Mouse (Mus musculus): ENCODE data around the gene Nuak1.
"Not testable (repeated sequence)": the region's sequence is repeated elsewhere in the genome, so short reads cannot be mapped to it uniquely, and the experiment has no call there.

Nuak1 gene

DNA sequence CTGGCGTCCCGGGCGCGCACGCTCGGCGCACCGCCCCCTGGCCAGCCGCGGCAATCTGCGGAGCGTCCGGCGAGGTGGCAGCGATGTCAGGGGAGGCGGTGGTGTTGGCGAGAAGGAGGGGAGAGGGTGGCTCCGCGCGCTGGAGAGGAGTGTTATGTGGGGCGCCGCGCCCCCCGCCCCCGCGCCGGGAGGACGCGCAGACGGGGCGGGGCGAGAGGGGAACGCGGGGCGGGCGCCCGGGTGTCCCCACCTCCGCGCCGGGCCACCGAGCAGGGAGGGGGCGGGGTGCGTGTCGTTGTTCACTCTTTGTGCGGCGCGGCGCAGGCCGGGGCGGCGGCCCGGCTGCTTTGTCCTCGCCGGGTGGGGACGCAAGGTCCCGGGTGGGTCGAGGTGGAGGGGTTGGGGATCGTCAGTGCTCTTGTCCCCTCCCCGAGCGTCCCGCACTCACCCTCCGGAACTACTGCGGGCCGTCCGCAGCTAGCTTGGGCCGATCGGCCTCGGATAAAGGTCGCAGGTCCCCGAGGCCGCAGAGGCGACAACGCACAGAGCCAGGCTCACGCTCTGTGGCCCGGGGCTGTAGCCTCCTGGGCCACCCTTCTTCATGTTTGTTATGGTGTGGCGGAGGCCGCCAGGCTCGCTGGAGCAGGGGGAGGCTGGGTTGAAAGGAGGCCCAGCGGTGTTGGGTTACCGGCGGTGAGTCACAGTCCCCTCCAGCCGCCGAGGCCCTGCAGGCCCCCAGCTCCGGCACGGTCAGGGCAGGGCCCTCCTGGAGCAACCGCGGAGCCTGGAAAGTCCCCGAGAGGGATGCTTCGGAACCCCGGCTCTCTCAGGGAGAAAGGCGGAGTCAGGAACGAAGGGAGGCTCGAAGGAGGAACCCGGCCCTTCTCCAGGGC lies at the start of gene Nuak1:
Gene Nuak1, minus strand, starts transcription at position 57 of the 893 bp plus-strand sequence.
- DNase-seq (ENCODE audit: extremely low spot score, low read depth, low spot score): no peak

DNA sequence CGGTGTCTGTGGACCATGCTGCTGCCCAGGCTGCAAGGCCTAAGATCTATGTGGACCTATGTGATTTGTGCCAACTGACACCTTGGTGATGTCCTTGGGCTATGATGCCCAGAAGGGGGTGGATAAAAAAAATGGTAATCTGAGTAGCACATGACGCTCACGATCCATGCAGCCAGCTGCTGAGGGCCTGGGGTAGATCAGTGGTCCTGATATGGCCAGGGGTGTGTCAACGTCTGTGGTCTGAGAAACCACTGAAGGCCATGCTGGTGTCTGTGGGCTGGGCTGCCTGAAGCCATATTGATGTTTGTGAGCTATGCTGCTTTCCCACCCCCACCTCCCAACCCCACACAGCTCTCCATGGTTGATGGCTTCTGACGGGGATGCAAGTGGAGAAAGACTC lies 49.7 kb upstream of the Nuak1 start:
- no peak for DNase-seq (ENCODE audit: extremely low spot score, low read depth, low spot score)

DNA sequence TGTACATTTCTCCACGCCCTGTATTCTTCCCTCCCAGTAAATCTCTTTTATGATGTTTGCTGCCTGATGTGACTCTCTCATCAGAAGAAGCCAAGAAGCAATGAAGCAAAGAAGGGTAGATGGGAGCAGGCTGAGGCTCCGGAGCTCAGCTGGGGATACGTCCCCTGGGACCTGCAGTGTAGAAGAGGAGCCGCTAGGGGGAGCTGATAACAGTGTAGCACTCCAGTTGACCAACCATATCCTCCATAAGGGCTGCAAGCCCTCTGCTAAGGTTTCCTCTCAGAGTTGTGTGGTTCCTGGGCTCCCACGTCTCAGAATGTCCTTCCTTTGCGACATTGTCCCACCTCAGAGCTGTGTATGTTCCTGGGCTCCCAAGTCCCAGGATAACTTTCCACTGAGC lies 47.9 kb upstream of the Nuak1 start:
- no peak for DNase-seq (ENCODE audit: extremely low spot score, low read depth, low spot score)

DNA sequence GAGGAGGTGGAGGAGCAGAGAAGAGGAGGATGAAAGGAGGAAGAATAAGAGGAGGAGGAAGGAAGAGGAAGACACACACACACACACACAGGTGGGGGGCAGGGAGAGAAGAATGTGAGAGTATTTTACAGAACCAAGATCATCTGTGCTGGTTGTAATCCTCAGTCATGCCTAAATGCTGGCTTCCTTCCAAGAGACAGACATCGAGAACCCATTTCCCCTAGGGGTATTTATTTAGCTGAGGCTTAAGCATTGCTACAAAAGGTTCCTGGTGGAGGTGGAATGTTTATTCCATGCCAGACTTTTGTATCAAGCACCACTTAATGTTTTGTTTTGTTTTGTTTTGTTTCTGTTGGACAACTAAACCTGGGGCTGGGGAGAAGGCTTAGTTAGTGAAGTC lies 44.3 kb upstream of the Nuak1 start:
- no peak for DNase-seq (ENCODE audit: extremely low spot score, low read depth, low spot score)

DNA sequence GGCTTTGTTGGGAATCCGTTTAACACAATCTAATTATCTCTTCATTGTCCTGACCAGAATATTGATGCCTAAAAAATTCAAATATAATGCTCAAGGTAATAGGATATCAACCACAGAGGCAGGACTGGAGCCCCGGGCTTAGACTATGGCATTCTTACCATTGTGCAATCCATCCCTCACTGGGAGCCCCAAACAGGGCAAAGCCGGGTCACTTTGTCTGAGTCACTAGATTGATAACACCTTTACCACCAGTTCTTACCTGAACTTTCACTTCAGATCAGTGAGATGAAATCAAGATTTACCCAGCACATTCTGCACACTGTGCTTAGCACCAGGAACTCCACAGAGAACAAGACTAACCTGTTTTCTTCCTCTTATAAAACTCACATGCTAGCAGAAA lies 43.2 kb upstream of the Nuak1 start:
- no peak for DNase-seq (ENCODE audit: extremely low spot score, low read depth, low spot score)

DNA sequence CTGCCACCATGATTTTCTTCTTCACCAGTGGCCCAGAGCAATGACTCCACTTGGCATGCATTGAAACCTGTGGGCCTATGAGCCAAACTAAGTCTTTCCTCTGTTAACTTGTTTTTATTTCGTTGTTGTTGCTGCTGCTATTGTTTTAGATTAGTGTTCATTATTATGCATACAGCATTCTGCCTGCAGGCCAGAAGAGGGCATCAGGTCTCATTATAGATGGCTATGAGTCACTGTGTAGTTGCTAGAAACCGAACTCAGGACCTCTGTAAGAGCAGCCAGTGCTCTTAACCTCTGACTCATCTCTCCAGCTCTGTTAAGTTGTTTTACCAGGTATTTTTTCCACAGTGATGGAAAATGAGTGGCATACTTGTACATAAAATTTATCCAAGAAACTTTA lies 42.7 kb upstream of the Nuak1 start:
- DNase-seq (ENCODE audit: extremely low spot score, low read depth, low spot score): no peak

DNA sequence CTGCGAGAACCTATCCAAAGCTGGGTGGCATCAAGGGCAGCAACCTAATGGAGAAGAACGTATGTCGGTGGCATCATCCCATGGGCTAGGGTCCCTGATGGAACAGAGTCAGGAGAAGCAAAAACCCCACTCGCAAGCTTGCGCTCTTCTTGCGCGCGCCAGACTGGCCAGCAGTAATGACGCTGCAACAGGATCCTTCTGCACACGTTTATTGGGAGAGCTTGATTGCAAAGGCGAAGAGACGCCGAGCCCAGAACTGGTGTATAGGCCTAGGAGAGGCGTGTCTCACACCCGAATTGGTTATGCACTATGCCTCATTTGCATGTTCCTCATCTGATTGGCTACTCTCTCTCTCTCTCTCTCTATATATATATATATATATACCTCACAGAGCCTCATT lies 42.0 kb upstream of the Nuak1 start:
- not testable (repeated sequence) for DNase-seq (ENCODE audit: extremely low spot score, low read depth, low spot score)

DNA sequence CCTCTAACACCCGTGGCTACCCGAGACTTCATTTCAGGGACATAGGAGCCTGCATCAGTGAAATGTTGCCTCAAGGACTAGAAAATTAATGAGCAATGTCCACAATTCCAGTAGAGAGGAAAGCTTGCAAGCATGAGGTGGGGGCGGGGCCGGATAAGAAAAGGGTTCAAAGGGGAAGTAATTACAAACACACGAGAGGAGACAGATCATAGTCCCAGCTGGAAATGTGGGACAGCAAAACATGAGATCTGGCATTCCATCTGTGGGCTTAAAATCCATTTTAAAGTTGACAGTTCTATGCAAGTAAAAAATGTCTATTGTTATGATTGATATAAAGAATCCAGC lies 40.9 kb upstream of the Nuak1 start:
- no peak for DNase-seq (ENCODE audit: extremely low spot score, low read depth, low spot score)

DNA sequence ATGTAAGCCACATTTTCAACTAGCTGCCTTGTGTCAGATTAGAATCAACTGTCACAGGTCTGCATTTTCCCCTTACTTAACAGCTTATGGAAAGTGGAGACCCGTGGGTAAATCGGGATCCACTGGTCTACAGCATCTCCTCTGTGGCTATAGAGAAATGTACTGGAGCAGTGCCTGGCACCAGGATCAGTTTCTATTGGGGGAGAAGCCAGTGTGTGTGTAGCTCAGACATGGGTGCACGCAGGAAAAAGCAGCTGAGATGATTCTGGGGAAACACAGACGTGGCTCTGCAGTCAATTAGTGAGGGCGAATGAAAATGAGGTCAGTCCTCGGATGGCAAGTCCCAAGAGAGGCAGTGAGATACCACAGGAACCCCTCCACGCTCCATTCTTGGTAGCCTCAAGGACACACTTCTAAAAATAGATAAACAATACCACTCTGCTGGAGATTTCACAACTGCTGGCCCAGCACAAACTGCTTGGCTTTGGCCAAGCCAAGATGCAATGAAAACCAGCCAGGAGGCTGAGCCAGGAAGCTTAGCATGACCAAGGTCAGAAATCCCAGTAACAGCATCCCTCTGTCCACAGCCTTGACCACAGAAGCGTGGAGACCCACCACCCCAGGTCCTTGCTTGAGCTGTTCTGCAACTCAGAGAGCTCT lies 40.4 kb upstream of the Nuak1 start:
- DNase-seq (ENCODE audit: extremely low spot score, low read depth, low spot score): no peak

DNA sequence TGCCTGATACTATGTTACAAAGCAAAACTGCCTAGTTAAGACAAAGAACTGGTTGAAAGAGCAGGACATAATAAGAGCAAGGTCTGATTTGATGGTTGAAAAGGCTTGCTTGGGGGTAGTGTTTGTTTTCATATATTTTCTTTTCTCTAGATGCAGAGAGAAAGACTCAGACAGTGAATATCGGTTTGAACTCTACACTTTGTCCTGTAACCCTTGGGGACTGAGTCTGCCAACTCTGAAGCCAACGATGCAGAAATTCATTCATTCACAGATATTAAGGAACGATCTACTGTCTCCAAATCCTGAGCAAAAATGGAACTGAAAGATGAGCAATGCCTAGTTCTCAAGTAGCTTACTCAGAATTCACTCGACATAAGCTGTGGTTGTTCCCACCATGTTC lies 39.7 kb upstream of the Nuak1 start:
- no peak for DNase-seq (ENCODE audit: extremely low spot score, low read depth, low spot score)

DNA sequence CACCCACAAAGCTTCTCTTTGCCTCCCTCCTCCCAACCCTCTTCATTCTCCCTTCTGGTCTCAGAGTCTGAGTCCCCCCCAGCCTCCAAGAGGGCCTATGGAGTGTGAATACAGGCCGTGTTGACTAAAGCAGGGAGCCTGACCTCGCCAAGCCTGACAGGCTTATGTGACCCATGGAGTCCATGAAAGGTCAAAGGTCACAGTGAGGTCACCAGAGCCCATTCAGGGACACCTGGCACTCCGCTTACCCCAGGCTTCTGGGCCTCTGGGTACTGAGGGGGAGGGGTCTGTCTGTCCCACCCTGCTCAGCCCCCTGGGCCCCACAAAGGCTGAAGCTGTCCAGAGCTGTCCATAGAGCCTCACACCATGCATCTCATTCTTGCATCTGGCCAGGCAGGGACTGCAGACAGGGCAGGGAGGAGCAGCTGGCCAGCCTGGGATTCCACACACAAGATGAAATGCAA lies 37.2 kb upstream of the Nuak1 start:
- DNase-seq (ENCODE audit: extremely low spot score, low read depth, low spot score): no peak

DNA sequence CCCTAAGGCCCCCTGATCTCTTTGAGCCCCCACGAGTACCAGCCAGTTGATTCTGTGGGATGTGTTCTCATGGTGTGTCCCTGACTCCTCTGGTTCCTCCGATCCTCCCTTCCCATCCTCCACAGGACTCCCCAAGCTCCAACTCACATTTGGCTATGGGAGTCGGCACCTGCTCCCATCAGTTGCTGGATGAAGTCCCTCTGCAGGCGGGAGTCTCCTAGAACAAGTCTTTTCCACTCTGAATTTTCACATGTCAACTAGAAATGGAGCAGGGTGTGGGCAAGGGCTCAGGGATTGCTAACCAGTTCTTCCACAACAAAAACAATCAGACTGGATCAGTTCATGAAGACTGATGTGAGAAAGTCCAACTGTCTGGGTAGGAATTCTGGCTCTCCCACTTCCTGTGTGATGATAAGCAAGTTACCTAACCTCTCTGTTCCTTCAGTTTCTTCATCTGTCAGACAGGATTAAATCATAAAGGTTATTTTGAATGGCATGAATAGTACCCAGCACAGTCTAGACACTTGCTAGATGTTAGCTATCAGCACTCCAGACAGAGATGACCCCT lies 36.7 kb upstream of the Nuak1 start:
- no peak for DNase-seq (ENCODE audit: extremely low spot score, low read depth, low spot score)

DNA sequence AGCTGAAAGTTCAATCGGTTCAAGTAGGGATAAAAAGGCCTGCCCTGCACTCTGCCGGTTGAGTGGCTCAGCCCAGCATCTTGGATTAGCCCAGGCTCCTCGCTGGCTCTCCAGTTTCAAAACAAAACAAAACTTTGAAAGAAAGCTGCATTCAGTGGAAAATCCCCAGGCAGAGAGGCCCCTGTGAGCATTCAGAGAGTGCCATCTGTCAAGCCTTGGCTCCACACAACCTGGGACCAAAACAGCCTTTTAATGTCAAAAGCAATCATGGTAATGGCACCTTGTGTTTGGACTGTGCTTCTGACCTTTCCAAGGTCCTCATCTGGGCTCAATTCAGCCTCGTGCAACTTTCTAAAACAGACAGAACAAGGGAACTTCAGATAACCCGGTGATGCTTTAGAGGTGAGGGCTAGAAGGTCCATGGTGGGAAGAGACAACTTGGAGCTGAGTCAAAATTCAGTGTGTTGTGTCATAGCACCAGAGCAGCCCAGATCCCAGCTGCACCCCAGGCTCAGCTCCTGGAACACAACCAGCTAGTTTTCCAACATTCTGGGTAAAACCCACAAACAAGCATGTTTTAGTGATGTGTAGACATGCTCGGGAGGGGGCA lies 27.3 kb upstream of the Nuak1 start:
- no peak for DNase-seq (ENCODE audit: extremely low spot score, low read depth, low spot score)

DNA sequence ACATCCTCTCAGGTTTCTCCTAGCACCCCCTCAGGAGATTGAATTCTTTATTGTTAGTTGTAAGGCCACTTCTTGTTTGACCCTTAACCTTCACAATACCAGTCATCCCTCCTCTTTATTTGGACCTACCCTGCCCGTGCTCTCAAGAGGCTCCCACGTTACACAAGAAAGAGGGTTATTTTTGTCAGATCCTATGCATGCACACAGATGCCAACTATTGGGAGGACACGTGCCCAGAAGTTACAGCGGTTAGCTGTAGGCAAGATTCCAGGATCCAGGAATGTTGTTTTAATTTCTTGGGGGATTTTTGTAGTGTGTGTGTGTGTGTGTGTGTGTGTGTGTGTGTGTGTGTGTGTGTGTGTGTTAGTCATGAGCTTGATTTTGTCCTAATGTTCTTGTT lies 25.1 kb upstream of the Nuak1 start:
- no peak for DNase-seq (ENCODE audit: extremely low spot score, low read depth, low spot score)

DNA sequence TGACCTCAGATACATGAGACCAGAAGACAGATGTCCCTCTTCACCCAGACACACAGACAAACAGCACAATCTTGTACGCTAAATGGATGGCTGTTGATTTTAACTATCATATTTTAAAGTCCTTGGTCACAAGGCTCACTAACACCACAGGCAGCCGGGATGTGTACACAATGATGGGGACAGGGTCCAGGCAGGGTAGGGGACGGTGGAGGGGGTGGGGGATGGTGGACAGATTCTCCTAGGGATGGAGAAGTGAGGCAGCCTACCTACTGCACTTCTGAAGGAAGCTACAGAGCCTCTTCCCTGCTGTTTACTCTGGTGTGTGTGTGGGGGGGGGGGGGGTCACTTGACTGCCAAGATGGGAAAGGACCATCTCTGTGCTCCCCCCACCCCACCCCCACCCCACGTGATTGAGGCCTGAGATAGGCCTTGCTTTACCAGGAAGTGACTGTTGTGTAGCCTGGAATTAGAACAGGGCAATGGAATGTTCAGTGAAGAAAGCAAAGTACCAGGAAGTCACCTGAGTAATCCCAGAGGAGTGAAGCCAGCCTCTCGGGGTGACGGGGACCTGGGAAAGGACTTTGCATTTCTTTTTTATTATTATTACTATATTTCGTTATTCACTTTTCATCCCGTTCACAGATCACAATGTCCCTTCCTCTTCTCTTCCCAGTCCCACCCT lies 20.2 kb upstream of the Nuak1 start:
- no peak for DNase-seq (ENCODE audit: extremely low spot score, low read depth, low spot score)

DNA sequence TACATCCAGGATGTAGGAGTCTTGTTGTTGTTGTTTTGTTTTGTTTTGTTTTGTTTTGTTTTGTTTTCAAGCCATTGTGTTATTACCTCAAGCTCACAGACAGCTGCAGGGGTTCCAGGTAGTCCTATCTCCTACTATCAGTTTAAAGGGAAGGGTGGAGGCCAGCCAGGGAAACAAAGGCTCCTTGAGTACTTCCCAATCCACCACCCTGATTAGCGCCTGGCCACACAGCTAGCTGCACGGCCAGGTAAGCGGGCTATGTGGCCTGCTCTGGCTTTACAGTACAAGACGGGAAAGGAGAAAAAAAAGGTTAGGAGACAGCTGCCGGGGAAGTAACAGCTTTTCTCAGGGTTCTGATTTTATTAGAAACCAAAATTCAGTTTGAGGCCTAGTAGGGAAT lies 17.7 kb upstream of the Nuak1 start:
- no peak for DNase-seq (ENCODE audit: extremely low spot score, low read depth, low spot score)

DNA sequence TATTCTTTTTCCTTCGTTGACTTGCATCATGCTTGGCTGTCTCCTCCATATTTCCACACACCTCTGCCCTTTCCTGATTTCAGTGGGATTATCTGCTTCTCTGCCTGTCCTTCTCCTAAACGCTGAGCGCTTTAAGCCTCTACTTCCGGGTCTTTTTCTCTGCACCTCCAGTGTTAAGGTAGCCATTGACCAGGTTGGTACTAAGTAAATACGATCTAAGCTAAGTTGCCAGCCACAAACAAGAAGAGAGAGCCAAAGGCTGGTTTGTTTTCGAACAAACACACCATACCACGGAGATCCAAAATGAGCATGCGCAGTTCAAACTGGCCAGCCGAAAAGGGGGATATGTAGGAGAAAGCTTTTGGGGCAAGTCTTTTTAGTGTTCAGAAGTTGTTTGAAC lies 17.1 kb upstream of the Nuak1 start:
- no peak for DNase-seq (ENCODE audit: extremely low spot score, low read depth, low spot score)

DNA sequence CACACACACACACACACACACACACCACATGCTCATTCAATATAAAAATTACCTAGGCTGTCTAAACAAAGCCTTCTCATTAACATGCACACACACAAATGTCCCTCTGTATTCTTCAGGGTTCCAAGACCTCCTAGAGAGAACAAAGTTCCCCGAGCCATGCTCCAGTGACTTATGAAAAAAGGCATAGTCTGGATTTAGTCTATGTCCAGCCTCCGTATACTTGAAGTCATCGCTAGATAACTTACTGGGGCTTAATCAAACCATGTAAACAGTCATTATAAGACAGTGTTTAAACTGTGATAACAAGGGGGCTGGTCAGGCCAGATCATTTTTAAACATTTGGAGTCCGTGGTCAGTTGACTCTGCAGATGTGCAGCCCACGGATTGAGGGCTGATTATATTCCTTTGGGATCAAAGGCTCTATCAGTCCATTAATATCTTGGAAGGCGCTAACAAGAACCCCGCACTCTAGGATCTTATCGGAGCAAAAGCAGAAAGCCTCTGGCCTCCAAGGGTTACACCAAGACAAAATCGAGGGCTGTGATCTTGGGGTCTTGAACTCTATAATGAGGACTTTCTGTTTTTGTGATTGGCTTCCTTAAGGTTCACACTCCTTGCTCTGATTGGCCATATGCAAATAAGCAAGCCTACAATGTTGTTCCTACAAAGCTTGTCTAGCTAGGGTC lies 16.4 kb upstream of the Nuak1 start:
- DNase-seq (ENCODE audit: extremely low spot score, low read depth, low spot score): no peak

DNA sequence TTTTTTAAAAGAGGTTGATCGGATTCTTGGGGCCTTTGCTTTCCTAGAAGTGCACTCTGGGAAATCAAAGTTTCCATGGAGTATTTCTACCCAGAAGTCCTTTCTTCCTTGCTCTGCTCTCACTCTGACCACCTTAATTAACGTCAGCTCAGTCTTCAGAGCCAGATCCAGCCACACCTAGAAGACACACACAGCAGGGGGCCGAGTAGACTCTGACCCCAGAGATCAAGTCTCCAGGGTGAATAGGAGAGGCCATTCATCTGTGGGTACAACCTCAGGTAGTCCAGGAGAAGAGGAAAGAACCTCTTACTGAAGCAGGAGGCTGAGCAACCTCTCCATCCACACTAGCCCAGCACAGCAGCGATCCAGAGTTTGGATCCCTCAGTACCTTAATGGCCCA lies 11.5 kb upstream of the Nuak1 start:
- no peak for DNase-seq (ENCODE audit: extremely low spot score, low read depth, low spot score)

DNA sequence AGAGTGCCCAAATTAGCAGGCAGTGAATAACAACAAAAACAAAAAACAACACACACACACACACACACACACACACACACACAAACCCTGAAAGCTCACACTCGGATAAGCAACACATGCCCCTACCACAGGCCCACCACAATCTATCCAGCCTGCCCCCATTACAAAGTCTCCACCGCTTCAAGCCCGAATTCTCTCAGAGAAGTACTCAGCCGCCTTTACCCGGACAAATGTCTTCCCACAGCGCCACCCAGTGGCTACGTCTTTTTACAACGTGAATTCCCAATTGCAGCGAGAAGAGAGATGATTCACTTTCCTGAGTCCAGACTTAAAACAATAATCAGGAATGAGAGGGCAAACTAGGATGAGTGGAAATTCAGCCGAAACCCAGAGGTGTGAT lies 10.3 kb upstream of the Nuak1 start:
- peak; percentile 79 for DNase-seq (ENCODE audit: extremely low spot score, low read depth, low spot score)

DNA sequence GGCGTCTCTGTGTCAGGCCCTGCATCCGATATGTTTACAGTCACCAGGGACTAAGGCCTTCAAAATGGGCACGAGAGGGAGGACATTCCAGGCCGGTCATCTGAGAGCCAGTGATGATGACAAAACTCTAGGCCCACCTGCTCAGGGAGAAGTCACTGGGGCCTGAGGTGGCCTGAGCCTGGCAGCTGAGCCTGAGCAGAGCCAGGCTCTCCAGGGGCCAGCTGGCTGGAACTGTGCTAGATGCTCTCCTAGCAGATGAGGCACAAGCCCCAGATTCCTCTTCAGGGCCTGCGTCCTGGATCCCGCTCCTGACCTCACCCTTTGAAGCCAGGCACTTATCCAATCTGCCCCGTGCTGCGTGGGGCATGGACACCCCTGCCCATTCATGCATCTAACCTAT lies 9.3 kb upstream of the Nuak1 start:
- DNase-seq (ENCODE audit: extremely low spot score, low read depth, low spot score): no peak

All from hindlimb bud, embryonic 11.5 days (tissue).